Mouse (Mus musculus) thymus, postnatal 0 days (tissue): ENCODE data around the gene Pard3b. TPM values are rescaled to one million over a fixed set of nuclear protein-coding genes. Genes with fewer than 3 reads are reported as not detected.

Experiments
- DNase-seq: peaks from one replicate; pipeline ENCODE4 v3.0.0-alpha.2; 2015; ENCODE audit warnings: low spot score
- polyA plus RNA-seq: library from polyadenylated mRNA; unstranded; fragments of >200 nt; fragmentation: Nextera tagmentation; extraction: Ambion mirVana; gene quantifications from 2 replicates; pipeline ENCODE4 v1.2.1, GENCODE M21; 2015

The Pard3b gene
- 2.6 and 3.7 TPM in 2 replicates for polyA plus RNA-seq

DNA sequence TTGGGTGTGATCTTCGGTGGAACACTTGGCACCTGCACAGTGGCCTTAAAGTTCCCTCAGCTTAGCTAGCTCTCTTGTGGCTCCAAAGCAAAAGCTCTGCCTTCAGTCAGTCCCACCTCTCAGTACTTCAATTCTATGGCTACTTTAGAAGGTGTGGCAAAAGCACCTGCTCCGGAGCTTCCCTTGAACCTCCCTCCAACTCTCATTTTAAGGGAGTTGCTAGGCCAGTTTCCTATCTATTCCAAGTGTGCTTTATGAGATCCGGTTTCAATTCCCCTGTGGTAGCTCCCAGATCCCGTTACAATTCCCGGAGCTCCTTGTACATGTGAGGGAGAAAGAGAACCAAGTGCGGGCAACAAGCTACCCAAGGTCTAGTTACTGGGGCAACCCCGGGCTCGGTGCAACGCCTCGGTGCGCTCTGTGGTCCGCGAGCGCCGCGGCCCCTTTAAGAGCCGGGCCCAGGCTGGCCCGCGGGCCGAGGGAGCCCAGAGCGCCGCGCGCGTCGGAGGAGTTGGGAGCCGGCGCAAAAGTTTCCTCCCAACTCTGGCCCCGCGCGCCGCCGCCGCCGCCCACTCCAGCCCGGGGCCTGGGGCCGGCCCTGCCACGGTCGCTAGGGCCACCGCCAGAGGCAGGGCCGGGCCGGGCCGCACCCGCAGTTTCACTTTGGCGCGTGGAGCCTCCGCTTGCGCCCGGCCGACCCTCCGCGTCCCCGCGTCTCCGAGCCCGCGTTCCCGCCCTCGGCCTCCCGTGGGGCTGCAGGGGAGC is at the start of gene Pard3b:
TSS of gene Pard3b (plus strand) at position 478 of the 765 bp plus-strand sequence.
- peak; percentile 2 for DNase-seq

- DNase-seq: no peak
Observed at GRCm38 (mm10) chr1:61616176-61616575, 22.4 kb upstream of the Pard3b start.

DNA sequence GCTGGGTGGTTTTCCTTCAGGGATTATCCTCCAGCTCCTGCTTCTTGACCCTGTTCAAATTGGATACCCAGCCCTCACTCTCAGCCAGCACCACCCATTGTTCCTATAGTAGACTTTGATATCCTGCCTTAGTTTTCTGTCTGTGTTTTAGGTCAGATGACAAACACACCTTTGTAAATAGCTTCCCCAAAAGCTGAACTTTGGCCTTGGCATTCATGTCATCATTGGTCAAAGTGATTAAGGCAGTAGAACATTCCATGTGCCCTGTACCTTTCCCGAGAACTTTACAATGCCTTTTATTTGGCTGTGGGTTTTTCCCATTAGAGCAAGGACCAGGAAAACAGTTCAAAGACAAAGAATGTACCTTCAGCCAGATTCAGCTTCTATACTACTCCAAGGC is 18.0 kb upstream of the Pard3b start:
- DNase-seq: no peak

DNA sequence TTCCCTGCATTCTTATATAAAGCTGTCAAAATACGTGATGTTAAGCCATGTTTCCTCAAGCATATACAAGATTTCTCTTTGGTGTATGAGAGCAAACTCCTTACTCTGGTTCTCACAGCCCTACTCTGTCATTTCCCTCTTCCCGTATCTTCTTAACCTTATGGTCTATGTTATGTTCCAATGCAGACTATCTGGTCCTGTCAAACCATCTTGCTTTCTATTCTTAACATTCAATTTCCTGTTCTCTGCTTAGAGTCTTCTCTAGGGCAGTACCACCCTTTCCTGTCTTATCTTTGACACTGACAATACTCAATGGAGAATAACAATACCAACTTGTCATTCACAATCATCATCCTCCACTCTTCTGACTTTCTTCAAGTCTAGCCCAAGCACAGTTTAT is 8.8 kb upstream of the Pard3b start:
- DNase-seq: no peak

DNA sequence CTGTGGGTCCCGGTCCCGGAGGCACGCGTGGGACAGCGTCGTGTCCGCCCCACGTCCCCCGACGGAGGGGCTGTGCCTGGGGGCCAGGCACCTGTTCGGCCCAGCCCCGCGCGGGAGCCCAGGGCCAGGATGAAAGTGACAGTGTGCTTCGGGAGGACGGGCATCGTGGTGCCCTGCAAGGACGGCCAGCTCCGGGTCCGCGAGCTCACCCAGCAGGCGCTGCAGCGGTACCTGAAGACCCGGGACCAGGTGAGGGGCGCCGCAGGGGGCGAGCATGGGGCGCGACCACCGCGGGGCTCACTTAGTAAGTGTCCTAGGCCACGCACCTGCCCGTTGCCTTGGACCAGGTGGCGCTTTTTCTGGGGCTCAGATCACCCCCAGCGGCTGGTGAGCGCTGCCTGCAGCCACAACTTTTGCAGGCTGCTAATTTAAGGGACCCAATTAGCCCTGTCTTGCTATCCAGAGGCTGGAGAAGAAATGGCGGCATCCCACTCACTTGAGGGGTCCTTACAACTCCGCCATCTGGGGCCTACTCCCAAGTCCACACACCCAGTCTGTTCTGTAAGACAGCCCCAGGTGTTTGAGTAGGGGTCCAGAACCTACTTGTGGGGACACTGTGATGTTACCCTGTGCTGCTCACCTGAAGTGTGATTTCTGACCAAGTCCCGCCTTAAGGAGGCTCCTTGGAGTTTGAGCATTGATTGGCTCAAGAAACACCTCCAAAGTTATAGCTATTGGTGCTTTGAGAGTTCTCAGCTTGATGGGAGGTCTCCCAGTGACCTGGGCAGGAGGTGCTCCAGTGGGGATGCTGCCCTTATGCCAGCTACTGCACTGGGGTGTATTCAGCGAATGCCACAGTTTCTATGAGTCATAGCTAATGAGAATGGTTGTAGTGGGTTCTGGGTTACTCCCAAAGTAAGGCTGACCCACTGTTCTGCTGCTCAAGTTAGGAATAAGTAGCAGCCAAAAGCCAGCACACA is 780 bp downstream of the Pard3b start:
- no peak for DNase-seq

- no peak for DNase-seq
Observed at GRCm38 (mm10) chr1:61641880-61642279, 3.3 kb downstream of the Pard3b start.

DNA sequence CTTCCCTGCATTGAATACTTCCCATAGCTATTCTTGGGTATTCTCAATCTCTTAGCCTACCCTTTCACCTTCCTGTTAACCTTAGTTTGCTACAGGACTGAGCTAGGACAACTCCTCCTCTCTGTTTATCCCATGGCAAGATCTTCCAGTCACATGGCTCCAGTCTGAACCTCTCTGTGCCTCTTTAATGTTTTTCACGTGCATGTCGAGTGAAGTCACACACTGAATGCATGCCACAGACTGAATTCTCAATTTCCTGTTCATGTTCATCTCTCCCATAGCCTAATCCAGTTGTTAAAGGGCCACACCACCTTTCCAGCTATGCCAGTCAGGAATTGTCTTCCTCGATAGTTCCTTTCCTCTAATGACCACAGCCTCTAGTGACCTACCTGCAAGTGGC is 6.4 kb downstream of the Pard3b start:
- no peak for DNase-seq

DNA sequence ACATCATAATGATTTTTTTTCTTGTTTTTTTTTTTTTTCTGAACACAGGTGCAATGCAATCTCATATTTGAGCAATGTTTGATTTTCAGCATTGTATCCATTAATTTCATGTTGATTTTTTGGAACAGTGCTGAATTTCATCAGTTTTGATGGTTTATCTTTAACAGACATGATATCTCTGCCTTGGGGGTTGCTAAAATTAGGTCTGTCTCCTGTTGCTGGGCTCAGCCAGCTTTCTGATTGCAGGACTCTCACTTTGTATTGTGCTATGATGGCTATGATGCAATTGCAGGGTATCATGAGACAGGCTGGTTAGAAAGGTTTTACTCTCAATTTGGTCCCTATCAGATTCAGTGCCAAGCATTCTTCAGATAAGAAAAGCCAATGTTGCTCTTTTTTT is 11.3 kb downstream of the Pard3b start:
- DNase-seq: no peak

GRCm38 (mm10) chr1:61651454-61652271 is 13.0 kb downstream of the Pard3b start:
- DNase-seq: no peak

- no peak for DNase-seq
Observed at GRCm38 (mm10) chr1:61657760-61658159, 19.1 kb downstream of the Pard3b start.

GRCm38 (mm10) chr1:61659931-61660330 is 21.3 kb downstream of the Pard3b start:
- DNase-seq: no peak

DNA sequence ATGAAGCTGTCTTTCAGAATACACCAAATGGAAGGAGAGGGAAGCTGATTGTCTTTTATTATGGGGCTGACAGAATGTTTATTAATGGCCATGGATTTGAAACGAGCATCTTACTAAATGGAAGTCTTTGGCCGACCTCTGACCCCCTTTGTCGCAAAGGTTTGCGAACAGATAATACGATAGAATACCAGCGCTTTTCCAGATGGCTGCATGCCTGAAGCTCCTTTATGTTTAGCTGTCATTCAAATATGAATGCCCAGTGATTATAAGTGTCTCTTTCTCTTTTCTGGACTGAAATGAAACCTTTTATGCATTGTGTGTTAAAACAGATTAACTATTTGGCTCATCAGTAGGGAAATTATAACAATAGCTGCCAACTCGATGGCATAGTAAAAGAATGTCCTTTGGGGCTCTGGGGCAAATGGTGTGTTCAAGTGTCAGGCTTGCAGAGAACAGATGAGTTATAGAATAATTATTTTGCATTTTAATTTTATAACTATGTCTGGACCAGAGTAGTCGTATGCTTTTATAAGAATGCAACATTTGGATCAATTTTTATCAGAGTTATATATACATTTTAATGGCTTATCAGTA is 46.7 kb downstream of the Pard3b start:
- no peak for DNase-seq

- no peak for DNase-seq
Observed at GRCm38 (mm10) chr1:61685921-61686320, 47.3 kb downstream of the Pard3b start.

DNA sequence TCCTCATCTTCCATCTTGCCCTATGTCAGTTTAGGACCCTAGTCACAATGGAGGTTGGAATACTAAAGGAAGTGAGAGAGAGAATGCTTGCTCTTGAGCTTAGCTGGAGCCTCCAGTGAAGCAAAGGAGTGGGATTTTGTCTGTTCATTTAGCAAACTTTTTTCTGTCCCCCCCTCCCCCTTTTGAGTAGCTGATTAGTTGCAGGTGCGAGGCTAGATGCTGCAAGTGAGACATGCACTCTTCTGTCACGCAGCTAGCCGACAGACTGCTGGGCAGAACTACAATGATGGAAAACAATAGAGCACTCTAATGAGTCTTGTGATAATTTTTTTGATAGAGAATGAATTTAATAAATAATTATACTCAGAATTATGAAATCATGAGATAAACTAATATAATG is 49.7 kb downstream of the Pard3b start:
- no peak for DNase-seq

GRCm38 (mm10) chr1:61698462-61699218 is 60.0 kb downstream of the Pard3b start:
- no peak for DNase-seq

- DNase-seq: no peak
Observed at GRCm38 (mm10) chr1:61709812-61710211, 71.2 kb downstream of the Pard3b start.

DNA sequence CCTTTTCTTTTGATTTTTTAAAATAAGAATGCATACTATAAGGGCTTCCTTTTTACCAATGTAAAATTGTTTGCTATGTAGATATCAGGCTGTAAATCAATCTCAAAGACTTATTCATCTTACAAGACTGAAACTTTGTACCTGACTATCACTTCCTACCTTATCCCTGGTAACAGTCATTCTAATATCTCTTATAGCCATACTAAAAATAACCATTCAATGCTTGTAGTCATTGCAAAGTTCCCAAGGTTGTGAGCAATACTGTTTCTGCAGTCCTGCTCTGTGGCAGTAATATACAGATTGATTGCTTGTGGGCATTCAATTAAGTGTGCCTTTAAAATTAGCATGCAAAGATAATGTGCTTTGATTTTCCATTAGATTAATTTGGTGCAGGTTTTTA is 72.9 kb downstream of the Pard3b start:
- DNase-seq: no peak

DNA sequence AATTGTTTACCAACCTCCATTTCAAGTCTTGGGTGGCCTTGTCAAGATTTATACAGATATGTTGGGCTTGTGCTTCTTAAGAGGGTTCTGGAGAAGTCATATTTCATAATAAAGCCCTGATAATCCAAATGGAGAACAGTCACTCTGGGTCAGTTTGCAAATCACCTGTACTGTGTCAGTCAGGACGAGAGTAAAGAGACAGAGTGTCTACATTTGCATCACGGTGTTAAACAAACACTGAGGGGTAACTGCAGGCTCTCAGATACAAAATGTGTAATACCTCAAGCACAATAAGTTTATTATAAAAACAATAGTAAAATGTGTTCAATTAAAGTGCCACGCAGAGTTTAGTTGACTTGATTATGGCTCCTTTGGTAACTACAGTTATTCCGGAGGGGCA is 91.0 kb downstream of the Pard3b start:
- no peak for DNase-seq

GRCm38 (mm10) chr1:61736550-61736949 is 97.9 kb downstream of the Pard3b start:
- no peak for DNase-seq

DNA sequence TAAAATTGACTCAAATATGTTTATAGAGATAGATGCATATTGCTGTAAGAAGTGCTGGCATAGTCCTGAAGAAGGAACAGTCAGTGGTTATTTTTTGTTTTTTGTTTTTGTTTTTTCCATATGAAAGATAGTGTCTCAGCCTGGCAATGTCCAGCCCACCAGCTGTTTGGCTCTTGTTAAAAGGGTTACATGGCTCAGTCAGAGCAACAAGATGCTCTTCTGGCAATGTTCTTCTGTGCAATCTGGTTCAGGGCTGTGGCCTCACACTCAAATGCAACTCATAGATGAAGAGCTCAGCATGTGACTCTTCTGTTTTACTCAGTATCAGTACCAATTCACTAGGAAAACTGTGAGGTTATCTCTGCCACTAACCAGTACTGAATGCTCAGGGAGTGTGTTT is 104.2 kb downstream of the Pard3b start:
- no peak for DNase-seq
